Mouse (Mus musculus): ENCODE data around the gene Gramd1a.
A peak's percentile ranks its signal among the peaks of the same experiment; 100 is the strongest.

Gramd1a gene

DNA sequence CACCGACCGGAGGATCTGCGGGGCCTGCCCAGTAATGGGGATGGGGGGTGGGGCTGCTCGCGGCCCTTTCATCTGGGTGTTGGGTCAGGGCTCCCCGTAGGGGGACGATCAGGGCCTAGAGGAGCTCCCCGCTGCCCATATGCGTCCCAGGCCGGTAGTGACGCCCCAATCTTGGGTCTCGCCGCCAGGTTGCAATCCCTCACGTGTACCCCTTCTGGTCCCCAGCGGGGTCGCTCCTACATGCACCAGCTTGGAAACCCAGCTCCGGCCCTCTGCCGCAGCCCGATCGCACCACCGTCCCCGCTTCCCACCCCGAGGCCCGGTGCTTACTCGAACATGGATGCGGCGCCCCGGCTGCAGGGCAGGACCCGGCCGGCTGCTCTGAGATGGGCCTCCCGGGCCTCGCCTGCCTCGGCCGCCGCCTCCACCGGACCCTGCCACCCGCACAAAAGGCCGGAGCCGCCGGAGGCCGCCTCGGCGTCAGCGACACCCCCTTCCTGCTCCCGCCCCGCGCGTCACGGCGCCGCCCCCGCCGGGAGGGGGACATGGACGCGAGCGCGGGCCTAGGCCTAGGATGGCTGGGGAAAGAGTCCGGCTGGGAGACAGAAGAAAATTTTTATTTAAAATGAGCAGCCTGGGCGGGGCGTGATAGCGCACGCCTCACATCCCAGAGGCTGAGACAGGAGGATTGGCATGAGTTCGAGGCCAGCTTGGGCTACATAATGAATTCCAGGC, 5.0 kb downstream of the Gramd1a start:
- peak; percentile 93 for DNase-seq

GRCm38 (mm10) chr7:31149751-31150565, 5.7 kb downstream of the Gramd1a start:
- no peak for DNase-seq

DNA sequence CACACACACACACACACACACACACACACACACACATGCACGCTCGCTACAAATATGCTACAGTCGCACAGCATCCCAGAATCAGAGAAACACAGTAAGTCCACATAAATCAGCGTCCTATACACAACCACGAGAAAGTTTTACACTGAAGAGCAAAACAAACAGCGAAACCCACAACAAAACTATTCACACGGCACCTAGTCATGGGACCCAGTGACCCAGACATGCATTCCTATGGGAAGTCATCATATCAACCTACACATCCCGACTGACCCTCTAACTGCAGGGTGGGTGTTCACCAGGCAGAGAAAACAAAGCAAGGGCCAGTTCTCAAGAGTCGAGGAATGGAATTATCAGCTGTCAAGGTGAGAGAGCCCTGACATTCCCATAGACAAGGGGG, 6.4 kb downstream of the Gramd1a start:
- no peak for DNase-seq

DNA sequence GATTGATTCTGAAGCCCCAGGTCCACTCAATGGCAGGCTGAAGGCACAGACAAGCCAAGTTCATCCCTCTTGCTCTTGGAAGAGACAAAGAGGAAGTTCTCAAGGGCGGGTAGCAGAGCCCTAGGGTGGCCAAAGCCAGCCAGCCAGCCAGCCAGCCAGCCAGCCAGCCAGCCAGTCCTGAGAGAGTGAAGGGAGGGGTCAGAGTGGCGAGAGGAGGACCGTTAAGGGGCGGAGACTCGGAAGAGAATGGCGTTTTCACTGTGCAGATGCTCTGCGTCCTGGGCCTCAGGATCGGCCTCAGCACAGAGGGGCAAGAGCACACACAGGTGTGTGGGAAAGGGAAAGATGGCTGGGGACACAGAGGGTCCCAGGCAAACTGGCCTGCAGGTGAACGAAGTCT, 6.9 kb downstream of the Gramd1a start:
- peak; percentile 60 for DNase-seq

- no peak for DNase-seq
Measured at GRCm38 (mm10) chr7:31148086-31148485, 7.6 kb downstream of the Gramd1a start.

DNA sequence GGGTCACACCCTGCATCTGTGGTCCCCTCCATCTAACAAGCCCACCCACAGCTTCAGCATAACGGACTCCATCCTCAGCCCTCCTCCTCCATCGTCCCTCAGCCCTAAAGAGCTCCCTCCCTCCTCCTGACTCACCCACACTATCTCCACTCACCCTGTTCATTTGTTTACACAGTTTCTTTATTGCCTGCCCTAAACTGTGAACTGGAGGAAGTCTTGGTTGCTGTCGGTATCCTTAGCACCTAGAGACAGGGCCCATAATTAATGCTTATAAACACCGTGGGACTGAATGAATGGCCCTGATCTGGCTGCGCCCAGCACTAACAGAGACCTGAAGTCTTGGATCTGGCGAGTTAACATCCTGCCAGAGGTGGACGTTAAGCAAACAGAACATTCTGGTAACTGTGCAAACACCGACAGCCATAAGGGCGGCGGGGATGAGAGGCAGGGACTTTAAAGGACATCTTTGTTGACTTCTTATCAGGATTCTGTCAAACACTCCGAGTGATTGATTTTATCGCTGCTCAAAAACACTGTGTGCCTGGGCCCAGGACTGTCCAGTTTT, 10.0 kb downstream of the Gramd1a start:
- no peak for DNase-seq

DNA sequence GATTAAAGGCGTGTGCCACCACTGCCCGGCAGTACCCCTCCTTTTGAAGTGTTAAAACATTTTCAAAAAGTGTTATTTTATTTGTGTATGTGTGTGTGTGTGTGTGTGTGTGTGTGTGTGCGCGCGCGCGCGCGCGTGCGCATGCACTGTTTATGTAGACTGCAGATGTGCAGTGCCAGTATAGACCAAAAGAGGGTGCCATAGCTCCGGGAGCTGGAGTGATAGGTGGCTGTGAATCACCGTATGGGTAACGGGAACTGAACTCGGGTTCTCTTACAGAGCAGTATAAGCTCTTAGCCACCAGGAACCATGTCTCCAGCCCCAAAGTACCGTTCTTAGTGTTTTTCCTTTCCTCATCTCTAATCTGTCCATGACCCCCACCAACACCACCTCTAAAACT, 10.8 kb downstream of the Gramd1a start:
- no peak for DNase-seq

DNA sequence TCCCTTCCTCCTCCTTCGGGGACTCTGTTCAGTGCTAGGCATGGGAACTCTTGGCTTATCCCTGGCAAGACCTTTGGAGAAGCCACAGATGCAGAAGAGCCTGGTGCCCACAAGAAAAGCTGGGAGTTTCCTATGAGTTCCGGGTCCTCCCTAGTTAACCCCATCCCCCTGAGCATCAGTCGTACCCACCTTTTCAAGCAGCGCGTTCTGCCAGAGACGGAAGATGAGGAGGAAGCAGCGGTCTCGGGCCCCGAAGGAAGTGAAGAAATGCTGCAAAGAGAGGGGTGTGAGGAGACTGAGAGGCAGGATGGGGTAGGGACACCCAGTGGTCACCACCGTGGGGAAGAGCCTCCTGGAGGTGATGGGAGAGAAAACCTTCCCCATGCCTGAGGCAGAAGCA, 14.8 kb downstream of the Gramd1a start:
- no peak for DNase-seq

DNA sequence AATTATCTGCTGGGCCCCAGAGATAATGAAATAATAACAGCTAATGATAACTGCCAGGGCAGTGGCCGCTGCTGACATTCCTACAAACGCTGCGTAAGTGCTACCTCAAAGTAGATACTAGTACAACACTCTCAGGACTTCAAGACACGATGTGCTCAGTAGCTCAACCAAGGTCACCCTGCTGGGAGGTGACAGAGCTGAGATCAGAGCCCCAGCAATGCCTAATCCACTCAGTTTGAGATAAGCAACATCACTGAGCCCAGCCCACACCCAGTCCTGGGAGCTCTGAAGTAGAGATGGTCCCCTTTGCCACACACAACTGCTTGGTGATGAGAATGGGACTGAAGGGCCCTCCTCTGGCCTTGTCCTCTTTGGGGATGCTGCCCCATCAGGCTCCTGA, 15.4 kb downstream of the Gramd1a start:
- DNase-seq, result no peak

DNA sequence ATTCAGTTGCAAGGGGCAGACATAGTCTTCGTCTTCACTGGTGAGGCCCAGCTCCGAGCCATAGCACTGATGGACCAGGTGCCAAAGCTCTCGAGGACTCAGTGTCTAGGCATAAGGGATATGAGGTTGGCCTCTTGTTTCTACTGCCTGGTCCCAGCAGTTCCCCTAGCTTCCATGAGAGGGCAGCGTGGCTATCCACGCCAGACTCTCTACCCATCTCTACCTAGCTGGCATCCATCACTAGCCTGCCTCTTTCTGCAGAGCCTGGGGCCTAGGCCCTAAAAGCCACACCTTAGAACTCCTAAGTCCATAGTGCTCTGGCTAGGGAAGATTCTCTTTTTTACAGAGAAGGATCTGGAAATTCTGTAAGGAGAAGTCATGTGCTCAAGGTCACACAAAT, 15.9 kb downstream of the Gramd1a start:
- DNase-seq, result peak; percentile 72

- DNase-seq, result no peak
Measured at GRCm38 (mm10) chr7:31135717-31136116, 20.0 kb downstream of the Gramd1a start.

DNA sequence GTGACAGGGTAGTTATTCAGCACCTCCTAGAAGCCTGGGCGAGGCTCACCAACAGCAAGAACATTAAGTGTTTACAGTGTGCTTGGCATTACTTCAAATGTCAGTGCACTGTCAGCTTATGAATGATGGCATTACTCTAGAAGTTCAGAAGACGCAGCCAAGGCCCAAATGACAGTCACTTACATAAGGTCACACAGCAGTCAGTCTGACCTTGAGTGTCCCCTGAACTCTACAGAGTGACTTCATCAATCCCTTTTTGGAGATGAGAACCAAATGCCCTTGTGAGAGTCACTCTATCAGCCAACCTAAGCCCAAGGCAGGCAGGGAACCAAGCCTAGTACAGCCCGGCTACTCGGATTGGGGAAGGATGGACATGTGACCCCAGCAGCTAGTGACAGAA, 23.8 kb downstream of the Gramd1a start:
- no peak for DNase-seq

DNA sequence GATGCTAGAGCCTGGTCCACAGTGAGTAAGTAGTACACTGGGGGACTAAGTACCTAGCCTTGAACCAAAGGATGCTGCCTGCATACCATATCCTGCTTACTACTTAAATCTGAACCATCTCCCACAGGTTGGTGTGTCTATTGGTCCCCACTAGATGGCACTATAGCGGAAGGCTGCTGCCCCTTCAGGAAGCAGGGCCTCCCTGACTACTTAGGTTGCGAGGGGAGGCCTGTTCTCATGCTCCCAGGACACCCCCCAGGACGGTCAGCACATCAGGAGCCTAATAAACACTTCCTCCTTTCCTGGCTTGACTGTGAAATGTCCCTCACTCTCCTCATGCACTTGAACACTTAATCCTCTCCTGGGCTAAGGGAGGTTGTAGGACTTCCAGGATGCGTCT, 24.9 kb downstream of the Gramd1a start:
- DNase-seq, result peak; percentile 58

- no peak for DNase-seq
Measured at GRCm38 (mm10) chr7:31130197-31130596, 25.5 kb downstream of the Gramd1a start.

- DNase-seq, result no peak
Measured at GRCm38 (mm10) chr7:31128157-31128705, 27.5 kb downstream of the Gramd1a start.

GRCm38 (mm10) chr7:31126851-31127724, 28.6 kb downstream of the Gramd1a start, which contains the start of gene Scn1b:
TSS of gene Scn1b (minus strand) at chr7:31127003.
- DNase-seq, result peak; percentile 48

DNA sequence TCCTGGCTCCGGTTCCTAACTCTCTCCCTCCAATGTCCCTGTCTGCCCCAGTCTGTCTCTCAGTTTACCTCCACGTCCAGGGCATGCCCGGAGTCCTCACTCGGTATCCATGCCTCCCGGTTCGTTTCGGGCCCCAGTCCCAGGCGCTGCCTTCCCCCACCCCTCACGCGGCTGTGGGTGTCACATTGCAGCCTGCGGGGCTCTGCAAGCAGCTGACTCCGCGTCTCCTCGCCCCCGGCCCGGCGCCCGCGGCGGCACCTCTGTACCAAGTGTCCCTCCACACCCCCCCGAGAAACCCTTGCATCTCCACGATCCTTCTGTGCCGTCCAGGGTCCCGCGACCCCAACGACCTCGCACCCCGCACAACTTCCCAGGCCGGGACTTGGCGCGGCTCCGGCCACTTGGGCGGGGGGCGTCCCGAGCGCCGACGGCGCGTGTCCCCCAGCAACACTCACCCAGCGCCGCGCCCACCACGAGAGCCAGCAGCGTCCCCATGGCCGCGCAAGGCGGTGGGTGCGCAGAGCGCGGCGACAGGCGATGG, 29.4 kb downstream of the Gramd1a start:
- DNase-seq, result no peak

GRCm38 (mm10) chr7:31125116-31125515, 30.6 kb downstream of the Gramd1a start:
- DNase-seq, result no peak

GRCm38 (mm10) chr7:31124381-31124780, 31.3 kb downstream of the Gramd1a start:
- DNase-seq, result no peak

- DNase-seq, result no peak
Measured at GRCm38 (mm10) chr7:31123697-31124096, 32.0 kb downstream of the Gramd1a start.

- no peak for DNase-seq
Measured at GRCm38 (mm10) chr7:31122641-31123631, 32.8 kb downstream of the Gramd1a start.

All from lung, postnatal 14 days (tissue).